Mouse (Mus musculus) liver, postnatal 0 days (tissue): ENCODE data around the gene Mtg2. TPM values are rescaled to one million over a fixed set of nuclear protein-coding genes. Genes with fewer than 3 reads are reported as not detected.
A peak's percentile ranks its signal among the peaks of the same experiment; 100 is the strongest.

Experiments
- ATAC-seq: fragments of 200-750 bp; cut with Nextera tagmentation; 2 replicates; pipeline ENCODE4 v1.8.0; 2017; ENCODE audit warnings: mild to moderate bottlenecking, moderate library complexity
- DNase-seq: peaks from one replicate; pipeline ENCODE4 v3.0.0-alpha.2; 2016
- H3K27ac ChIP-seq: fragments of 300-500 bp; sonication (generic); 2 replicates; pipeline ENCODE4 v1.5.1; 2014; ENCODE audit warnings: antibody characterized with exemption, moderate library complexity, mild to moderate bottlenecking, low read depth
- H3K27me3 ChIP-seq: fragments of 300-500 bp; sonication (generic); 2 replicates; pipeline ENCODE4 v1.6.1; 2014; ENCODE audit warnings: low read length, control low read depth, mixed read lengths; ENCODE audit not compliant: insufficient read depth
- H3K36me3 ChIP-seq: fragments of 300-500 bp; sonication (generic); replicated peaks from 2 replicates; pipeline ENCODE4 v1.6.1; 2014; ENCODE audit warnings: mild to moderate bottlenecking, control low read depth, low read length, moderate library complexity, mixed read lengths; ENCODE audit not compliant: insufficient read depth
- H3K4me1 ChIP-seq: fragments of 300-500 bp; sonication (generic); 2 replicates; pipeline ENCODE4 v1.6.1; 2014; ENCODE audit warnings: antibody characterized with exemption, mild to moderate bottlenecking, control low read depth; ENCODE audit not compliant: insufficient read depth
- H3K4me2 ChIP-seq: fragments of 300-500 bp; sonication (generic); 2 replicates; pipeline ENCODE4 v1.6.1; 2014; ENCODE audit warnings: low read depth, mild to moderate bottlenecking, low read length, moderate library complexity, mixed read lengths
- H3K4me3 ChIP-seq: fragments of 300-500 bp; sonication (generic); 2 replicates; pipeline ENCODE4 v1.5.1; 2014; ENCODE audit warnings: low read depth, low read length
- H3K9ac ChIP-seq: fragments of 300-500 bp; sonication (generic); replicated peaks from 2 replicates; pipeline ENCODE4 v1.6.1; 2014; ENCODE audit warnings: mild to moderate bottlenecking, moderate library complexity
- H3K9me3 ChIP-seq: fragments of 300-500 bp; sonication (generic); 2 replicates; pipeline ENCODE4 v1.6.1; 2016; ENCODE audit warnings: mild to moderate bottlenecking, control low read depth, low read length, mixed read lengths
- CTCF ChIP-seq: sonication (generic); IDR thresholded peaks from 2 replicates; pipeline ENCODE4 v1.5.1; 2016; ENCODE audit warnings: antibody characterized with exemption, low read depth
- EP300 ChIP-seq: IDR thresholded peaks from 2 replicates; pipeline ENCODE4 v1.6.1; 2016; ENCODE audit warnings: antibody characterized with exemption, low read depth, mild to moderate bottlenecking
- WGBS: fragments of 180-500 bp; shearing (Covaris S2); extraction: QIAGEN DNeasy Blood & Tissue Kit; methylation state at CpG from one replicate; pipeline ENCODE4 v1.1.7; 2014; ENCODE audit not compliant: insufficient replicate concordance; 5-methylcytosine and 5-hydroxymethylcytosine counted together
- polyA plus RNA-seq: library from polyadenylated mRNA; unstranded; fragments of >200 nt; fragmentation: Nextera tagmentation; extraction: Ambion mirVana; gene quantifications from 2 replicates; pipeline ENCODE4 v1.2.1, GENCODE M21; 2015

The Mtg2 gene
- polyA plus RNA-seq, 1 experiment from 2014 or later = 9.8 TPM

DNA sequence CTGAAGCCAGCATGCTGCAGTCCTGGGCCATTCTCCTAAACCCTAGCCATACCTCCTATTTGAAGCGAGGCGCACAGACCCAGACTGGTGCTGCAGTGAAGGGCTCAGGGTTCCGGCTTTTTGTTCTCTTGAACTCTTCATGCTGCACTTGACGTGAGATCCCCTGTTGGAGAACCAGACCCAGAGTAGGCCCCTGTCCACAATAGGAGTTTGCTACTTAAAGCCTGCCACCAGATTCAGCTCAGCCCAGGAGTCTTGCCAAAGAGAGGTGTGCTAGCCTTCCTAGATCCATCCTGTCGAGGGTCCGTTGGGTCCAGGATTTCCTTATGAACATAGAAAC lies 44.6 kb upstream of the Mtg2 start:
- no peak for DNase-seq
- ATAC-seq = no peak
- Histone ChIP-seq H3K4me1 (peaks cover 23% of the 10 kb centered on the region), H3K9me3 (no peaks in the 10 kb centered on the region), H3K27ac (no peak overlapping the region), H3K36me3 (peaks cover 18% of the 10 kb centered on the region), H3K4me2 (peak overlapping the region; percentile 98), H3K9ac (peak overlapping the region; percentile 93), H3K27me3 (no peaks in the 10 kb centered on the region; the same call in 1 of the 2 replicates), H3K4me3 (peak overlapping the region; percentile 89)
- TF ChIP-seq EP300 (no peak), CTCF (no peak)
- WGBS = 25% methylated on average over 6 of the region's 6 CpGs

DNA sequence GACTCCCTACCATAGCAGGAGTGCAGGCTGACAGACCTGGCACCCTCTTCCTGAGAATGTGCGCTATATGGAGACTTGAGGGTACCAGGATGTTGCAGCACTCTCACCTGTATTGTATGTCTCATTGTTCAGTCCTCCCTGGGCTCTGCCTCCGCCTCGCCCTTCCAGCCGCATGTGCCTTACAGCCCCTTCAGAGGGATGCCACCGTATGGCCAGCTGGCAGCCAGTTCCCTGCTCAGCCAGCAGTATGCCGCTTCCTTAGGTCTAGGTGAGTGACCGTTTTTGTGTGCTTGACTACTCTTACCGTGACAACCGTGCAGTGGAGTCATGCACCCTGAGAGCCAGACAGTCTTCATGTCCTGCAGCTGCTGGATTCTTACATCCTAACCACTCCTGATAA lies 42.6 kb upstream of the Mtg2 start:
- DNase-seq = no peak
- WGBS = 81% methylated on average over 9 of the region's 9 CpGs
- Histone ChIP-seq H3K4me1 (peaks cover 23% of the 10 kb centered on the region), H3K9ac (no peak overlapping the region), H3K4me2 (no peak overlapping the region; the same call in 1 of the 2 replicates), H3K9me3 (no peaks in the 10 kb centered on the region), H3K36me3 (peaks cover 37% of the 10 kb centered on the region), H3K4me3 (no peak overlapping the region), H3K27me3 (no peaks in the 10 kb centered on the region; the same call in 1 of the 2 replicates), H3K27ac (no peak overlapping the region)
- TF ChIP-seq CTCF = no peak
- no peak for TF ChIP-seq EP300
- no peak for ATAC-seq

DNA sequence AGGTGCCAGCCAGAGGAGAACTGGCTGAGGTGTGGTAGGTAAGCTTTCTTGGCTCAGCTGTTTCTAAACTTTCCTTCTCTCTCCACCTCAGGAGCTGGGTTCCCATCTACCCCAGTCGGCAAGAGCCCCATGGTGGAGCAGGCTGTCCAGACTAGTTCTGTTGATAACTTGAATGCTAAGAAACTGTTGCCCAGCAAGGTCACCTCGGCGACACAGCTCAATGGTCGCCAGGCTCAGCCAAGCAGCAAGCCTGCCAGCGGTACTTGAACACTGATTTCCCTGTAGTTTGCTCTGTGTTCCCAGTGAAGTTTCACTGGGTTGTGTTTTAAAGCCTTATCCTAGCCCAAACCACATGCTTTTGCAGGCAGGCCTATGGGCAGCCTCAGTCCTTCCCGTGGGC lies 39.1 kb upstream of the Mtg2 start:
- peaks cover 9% of the 10 kb centered on the region for H3K4me1 ChIP-seq
- no peak overlapping the region for H3K27ac ChIP-seq
- DNase-seq (no peak), ATAC-seq (no peak)
- 86% methylated on average over 6 of the region's 6 CpGs for WGBS
- H3K4me2 ChIP-seq = no peak overlapping the region
- H3K9me3 ChIP-seq = no peaks in the 10 kb centered on the region
- no peaks in the 10 kb centered on the region for H3K27me3 ChIP-seq
- H3K4me3 ChIP-seq = no peak overlapping the region
- H3K36me3 ChIP-seq = peaks cover 64% of the 10 kb centered on the region
- H3K9ac ChIP-seq = no peak overlapping the region
- TF ChIP-seq CTCF (no peak), EP300 (no peak)

DNA sequence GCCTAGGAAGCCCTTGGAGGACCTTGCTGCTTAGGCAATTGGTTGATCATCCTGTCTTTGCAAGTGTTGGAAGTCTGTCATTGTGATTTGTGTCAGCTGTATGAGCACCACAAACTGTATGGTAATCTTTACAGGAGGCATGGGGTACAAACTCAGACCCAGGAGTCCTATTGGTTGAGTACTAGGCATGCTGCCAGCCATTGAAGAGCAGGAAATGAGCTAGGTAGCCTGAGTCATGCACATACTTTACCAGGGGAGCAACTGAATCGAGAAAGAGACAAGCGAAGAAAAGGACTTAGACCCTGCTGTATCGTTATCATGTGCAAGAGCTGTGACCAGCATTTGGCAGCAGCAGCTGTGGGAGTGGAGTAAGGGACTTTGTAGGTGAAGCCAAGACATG lies 37.5 kb upstream of the Mtg2 start:
- WGBS = 69% methylated on average over 3 of the region's 3 CpGs
- ATAC-seq (no peak), DNase-seq (no peak)
- no peak overlapping the region for H3K4me2 ChIP-seq
- H3K9ac ChIP-seq = no peak overlapping the region
- no peaks in the 10 kb centered on the region; the same call in 1 of the 2 replicates for H3K4me1 ChIP-seq
- peaks cover 73% of the 10 kb centered on the region for H3K36me3 ChIP-seq
- TF ChIP-seq EP300 (no peak), CTCF (no peak)
- no peaks in the 10 kb centered on the region for H3K27me3 ChIP-seq
- no peaks in the 10 kb centered on the region for H3K9me3 ChIP-seq
- no peak overlapping the region for H3K27ac ChIP-seq
- no peak overlapping the region for H3K4me3 ChIP-seq

DNA sequence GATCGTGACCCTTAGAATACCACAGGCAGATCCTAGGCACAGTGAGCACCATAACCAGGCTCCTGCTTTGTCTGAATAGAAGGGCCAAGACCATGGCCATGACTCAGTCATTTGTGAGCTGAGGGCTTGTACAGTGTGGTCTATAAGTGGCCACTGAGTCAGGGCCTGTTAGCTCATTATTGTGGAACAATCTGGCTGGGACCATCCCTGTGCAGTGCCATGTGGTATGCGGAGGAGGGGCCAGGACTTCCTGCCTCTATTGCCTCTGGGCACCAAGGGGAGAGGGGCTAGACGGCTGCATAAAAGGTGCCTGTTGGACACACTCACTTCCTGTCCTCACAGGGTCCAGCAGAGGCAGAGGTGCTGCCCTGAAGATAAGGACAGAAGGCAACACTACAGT lies 36.4 kb upstream of the Mtg2 start:
- ATAC-seq (no peak), DNase-seq (no peak)
- Histone ChIP-seq H3K27ac (no peak overlapping the region), H3K4me2 (no peak overlapping the region), H3K36me3 (peaks cover 79% of the 10 kb centered on the region), H3K4me3 (no peak overlapping the region), H3K4me1 (no peaks in the 10 kb centered on the region), H3K9ac (no peak overlapping the region), H3K27me3 (no peaks in the 10 kb centered on the region), H3K9me3 (no peaks in the 10 kb centered on the region)
- 64% methylated on average over 3 of the region's 3 CpGs for WGBS
- TF ChIP-seq EP300 (no peak), CTCF (no peak)

DNA sequence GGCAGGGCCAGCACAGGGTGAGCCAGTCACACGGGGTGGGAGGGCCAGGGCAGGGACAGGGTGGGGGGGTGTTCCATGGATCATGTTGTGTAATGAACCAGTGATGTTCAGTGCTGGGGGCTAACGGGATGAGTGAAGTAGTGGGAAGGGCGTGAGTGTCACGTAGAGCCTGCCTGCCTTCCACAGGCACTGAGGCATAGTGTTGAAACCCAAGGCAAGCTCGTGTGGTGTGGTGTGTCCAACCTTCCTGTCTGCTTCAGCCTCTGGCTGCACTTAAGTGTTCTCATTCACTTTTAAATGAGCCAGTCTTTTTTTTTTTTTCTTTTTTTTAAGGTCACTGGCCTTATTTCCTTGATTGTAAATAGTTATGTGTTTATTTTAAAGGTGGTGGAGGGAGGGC lies 35.6 kb upstream of the Mtg2 start:
- 52% methylated on average over 5 of the region's 5 CpGs for WGBS
- TF ChIP-seq CTCF (no peak), EP300 (no peak)
- Histone ChIP-seq H3K4me3 (no peak overlapping the region), H3K4me2 (no peak overlapping the region), H3K9me3 (no peaks in the 10 kb centered on the region), H3K9ac (no peak overlapping the region), H3K36me3 (peaks cover 76% of the 10 kb centered on the region), H3K4me1 (no peaks in the 10 kb centered on the region), H3K27ac (no peak overlapping the region), H3K27me3 (no peaks in the 10 kb centered on the region)
- no peak for DNase-seq
- ATAC-seq = no peak; the same call in 1 of the 2 replicates

DNA sequence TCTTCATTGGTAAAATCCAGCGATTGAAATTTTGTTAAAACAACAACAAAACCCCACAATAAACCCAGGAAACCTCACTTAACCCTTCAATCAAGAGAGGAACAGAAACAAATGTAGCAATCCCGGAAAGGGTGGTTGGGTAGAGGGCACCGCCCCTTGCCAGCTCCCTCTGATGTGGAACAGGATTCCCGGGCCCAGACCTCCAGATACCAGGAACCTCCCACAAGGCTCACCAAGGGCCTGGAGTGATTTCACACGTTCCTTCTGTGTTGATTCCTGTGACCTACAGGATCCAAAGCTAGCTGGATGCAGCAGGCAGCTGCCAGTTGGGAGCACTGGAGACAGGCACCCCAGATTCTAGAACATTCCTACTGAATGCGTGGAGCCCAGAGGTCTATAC lies 30.0 kb upstream of the Mtg2 start:
- Histone ChIP-seq H3K4me3 (peak overlapping the region; percentile 97), H3K4me2 (peak overlapping the region; percentile 99), H3K27ac (peak overlapping the region; percentile 98; the same call in 1 of the 2 replicates), H3K36me3 (peaks cover 39% of the 10 kb centered on the region), H3K9me3 (no peaks in the 10 kb centered on the region), H3K4me1 (peaks cover 22% of the 10 kb centered on the region), H3K27me3 (no peaks in the 10 kb centered on the region), H3K9ac (peak overlapping the region; percentile 49)
- DNase-seq = no peak
- TF ChIP-seq EP300 (no peak), CTCF (no peak)
- no peak for ATAC-seq
- WGBS = 41% methylated on average over 6 of the region's 6 CpGs
